Mouse (Mus musculus) cerebellum, adult 8-10 months (tissue): ENCODE results near the gene Vmn2r37.
"Not testable (repeated sequence)": the region's sequence is repeated elsewhere in the genome, so short reads cannot be mapped to it uniquely, and the experiment has no call there.

Source experiments
- DNase-seq: peaks from one replicate; pipeline ENCODE4 v3.0.0; 2022

Vmn2r37 gene

GRCm38 (mm10) chr7:9223553-9223952 lies at the start of gene Vmn2r37:
Gene Vmn2r37, minus strand, starts transcription at chr7:9223653.
- DNase-seq: not testable (repeated sequence)
